Mouse (Mus musculus) megakaryocyte, embryonic 14.5 days (primary cell): ENCODE results near the gene Commd8.

Source experiments
- FLI1 ChIP-seq: IDR thresholded peaks from 2 replicates; pipeline ENCODE4 v1.6.1; 2012; ENCODE audit warnings: low read length, inconsistent platforms, mixed read lengths
- GATA1 ChIP-seq: IDR thresholded peaks from 3 replicates; pipeline ENCODE4 v1.6.1; 2012; ENCODE audit warnings: mixed read lengths, low read length, inconsistent platforms, borderline replicate concordance

- TF ChIP-seq GATA1 (no peak), FLI1 (no peak)
Measured at GRCm38 (mm10) chr5:72201600-72201999, 33.6 kb upstream of the Commd8 start.
